Mouse (Mus musculus): ENCODE data around the gene Krt19. TPM values are rescaled to one million over a fixed set of nuclear protein-coding genes. Genes with fewer than 3 reads are reported as not detected.

Gene Krt19
- polyA plus RNA-seq, 1 experiment, result 5.4 TPM

- DNase-seq (ENCODE audit: low read depth), result no peak
These were observed 9.5 kb upstream of the Krt19 start for GRCm38 (mm10) chr11:100157908-100158477.

DNA sequence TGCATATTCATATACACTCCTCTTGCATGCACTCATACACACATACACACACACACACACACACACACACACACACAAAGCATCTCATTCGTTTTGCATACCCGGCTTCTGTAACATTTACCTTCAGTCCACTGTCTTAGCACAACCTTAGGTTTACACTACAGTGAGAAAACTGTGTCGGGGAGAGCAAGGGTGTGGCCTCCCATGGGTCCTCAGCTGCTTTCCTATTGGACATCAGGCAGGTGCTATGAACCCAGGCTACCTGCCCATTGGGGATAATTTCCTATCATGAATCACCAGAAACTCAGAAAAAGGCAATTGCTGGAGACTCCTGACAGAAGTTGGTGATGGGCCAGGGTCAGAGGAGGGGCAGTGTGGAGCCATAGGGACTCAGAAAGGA lies 8.9 kb upstream of the Krt19 start:
- TF ChIP-seq CTCF (IDR thresholded peaks at IDR 0.05; ENCODE audit: borderline replicate concordance, extremely low read depth, insufficient read depth, insufficient read length) (no peak), POLR2A (IDR thresholded peaks at IDR 0.05; ENCODE audit: borderline replicate concordance, extremely low read depth, insufficient read depth, insufficient read length, poor library complexity, severe bottlenecking) (no peak)

More at GRCm38 (mm10) chr11:100157908-100158477, 9.5 kb upstream of the Krt19 start:
- TF ChIP-seq POLR2A (IDR thresholded peaks at IDR 0.05; ENCODE audit: borderline replicate concordance, extremely low read depth, insufficient read depth, insufficient read length, poor library complexity, severe bottlenecking), result no peak
- no peak for TF ChIP-seq CTCF (IDR thresholded peaks at IDR 0.05; ENCODE audit: borderline replicate concordance, extremely low read depth, insufficient read depth, insufficient read length)

DNA sequence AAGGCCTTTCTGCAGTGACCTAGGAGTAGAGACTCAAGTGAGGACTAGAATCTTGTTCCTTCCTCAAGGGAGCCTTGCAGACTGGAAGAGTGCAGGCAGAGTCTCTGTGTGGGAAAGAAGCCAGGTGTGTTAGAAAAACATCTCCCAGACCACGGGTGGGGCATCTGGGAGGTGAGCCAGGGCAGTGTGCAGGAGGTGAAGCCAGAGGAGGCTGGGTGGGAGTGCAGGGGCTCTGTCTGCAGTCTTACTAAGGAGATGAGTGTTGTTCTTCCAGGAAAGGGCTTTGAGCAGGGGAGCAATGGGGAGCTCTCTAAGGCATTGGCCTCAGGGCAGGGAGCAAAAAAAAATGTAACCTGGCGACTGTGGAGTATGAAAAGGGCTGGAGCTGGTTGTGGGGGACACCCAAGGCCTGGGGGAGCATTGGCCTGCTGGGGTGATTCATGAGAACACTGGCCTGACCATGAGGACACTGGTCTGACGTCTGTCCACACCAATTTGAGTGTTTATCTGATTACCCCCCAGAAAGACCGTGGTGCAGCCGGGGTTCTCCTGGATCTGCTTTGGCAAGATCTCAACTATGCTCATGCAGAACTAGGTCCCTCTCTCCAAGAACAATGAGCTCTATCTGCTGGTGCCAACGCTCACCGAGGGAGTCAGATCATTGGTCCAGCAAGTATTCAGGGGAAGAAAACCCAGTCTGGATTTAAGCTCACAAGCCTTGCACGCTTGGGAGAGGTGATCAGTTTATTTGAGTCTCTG lies 7.2 kb upstream of the Krt19 start:
- no peak for DNase-seq (ENCODE audit: low read depth)
- TF ChIP-seq CTCF (IDR thresholded peaks at IDR 0.05; ENCODE audit: borderline replicate concordance, extremely low read depth, insufficient read depth, insufficient read length), result no peak
- TF ChIP-seq POLR2A (IDR thresholded peaks at IDR 0.05; ENCODE audit: borderline replicate concordance, extremely low read depth, insufficient read depth, insufficient read length, poor library complexity, severe bottlenecking), result no peak

More for the DNA sequence above, 8.9 kb upstream of the Krt19 start:
- DNase-seq (ENCODE audit: low read depth), result no peak

DNA sequence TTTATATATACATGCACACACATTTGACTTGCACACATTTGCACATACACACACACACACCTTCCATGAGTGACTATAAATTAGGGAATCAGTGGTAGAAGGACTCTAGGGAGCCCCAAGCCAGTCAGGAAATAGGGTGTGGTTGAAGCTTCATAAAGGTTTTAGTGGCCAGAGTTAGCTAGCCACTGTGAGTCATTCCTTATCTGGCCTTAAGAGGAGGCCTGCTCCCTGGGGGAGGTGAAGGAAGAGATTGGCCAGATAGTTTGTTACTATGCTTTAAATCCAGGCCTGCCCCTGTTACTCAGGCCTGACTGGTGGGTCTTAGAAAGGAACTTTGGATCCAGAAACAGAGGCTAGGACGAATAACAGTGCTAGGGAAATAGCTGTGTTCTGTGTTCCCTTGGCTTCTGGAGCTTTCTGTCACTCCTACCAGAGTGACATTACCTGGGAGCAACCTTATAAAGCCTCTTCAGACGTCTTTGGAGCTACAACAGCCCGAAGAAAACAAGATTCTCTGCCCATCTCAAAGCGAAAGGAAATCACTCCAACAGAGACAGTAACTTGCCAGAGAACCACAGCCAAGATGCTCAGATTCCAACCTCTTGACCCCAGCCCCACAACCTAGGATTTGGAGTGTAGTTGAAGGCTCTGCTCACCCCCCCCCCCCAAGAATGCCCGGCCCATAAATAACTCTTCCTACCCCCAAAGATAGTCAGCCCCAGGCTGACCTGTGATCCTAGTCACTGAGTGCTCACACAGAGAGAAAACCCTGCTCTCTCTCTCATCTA lies 705 bp downstream of the Krt19 start:
- TF ChIP-seq CTCF (IDR thresholded peaks at IDR 0.05; ENCODE audit: borderline replicate concordance, extremely low read depth, insufficient read depth, insufficient read length) (no peak), POLR2A (IDR thresholded peaks at IDR 0.05; ENCODE audit: borderline replicate concordance, extremely low read depth, insufficient read depth, insufficient read length, poor library complexity, severe bottlenecking) (no peak)
- no peak for DNase-seq (ENCODE audit: low read depth)

DNA sequence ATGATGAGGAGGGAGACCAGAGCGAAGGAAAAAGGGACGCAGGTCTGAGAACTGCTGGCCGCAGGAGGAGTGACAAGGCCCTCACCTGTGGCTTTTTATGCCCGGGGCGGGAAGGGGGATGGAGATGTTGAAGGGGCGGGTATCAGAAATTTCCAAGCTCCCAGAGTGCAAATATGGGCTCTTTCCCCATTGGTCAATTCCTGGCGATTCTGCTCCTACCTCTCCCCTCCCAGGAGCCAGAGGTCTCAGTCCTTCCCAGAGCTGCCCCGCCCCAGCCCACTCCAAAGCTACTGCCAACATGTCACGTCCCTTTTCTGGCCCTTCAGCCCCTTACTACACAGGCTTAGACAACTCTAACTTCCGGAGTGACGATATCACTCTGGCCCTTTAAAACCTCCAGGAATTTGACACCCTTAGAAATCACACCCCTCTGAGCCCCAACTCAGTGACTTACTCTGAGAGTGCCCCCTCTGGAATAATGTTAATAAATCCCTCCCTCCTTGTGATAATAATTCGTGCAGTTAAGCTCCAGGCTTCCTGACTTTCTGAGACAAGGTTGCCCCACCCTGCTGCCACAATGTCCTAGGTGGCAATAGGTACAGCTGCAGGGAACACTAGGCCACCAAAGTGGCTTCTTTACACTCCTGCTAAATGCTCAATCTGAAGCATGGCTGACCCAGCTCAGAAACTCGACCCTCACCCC lies 2.5 kb downstream of the Krt19 start:
- no peak for DNase-seq (ENCODE audit: low read depth)
- no peak for TF ChIP-seq POLR2A (IDR thresholded peaks at IDR 0.05; ENCODE audit: borderline replicate concordance, extremely low read depth, insufficient read depth, insufficient read length, poor library complexity, severe bottlenecking)
- TF ChIP-seq CTCF (IDR thresholded peaks at IDR 0.05; ENCODE audit: borderline replicate concordance, extremely low read depth, insufficient read depth, insufficient read length), result no peak

GRCm38 (mm10) chr11:100145104-100145503 lies 3.4 kb downstream of the Krt19 start:
- no peak for TF ChIP-seq POLR2A (IDR thresholded peaks at IDR 0.05; ENCODE audit: borderline replicate concordance, extremely low read depth, insufficient read depth, insufficient read length, poor library complexity, severe bottlenecking)
- DNase-seq (ENCODE audit: low read depth), result no peak

DNA sequence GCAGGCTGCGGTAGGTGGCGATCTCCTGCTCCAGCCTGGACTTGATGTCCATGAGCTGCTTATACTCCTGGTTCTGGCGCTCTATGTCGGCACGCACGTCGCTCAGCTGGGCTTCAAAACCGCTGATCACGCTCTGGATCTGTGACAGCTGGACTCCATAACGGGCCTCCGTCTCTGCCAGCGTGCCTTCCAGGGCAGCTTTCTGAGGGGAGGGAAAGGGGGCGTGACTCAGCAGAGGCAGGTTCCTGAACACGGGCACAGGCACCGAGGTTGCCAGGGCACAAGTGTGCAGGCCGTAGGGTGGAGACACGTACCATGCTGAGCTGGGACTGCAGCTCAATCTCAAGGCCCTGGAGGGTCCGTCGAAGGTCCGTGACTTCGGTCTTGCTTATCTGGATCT lies 7.5 kb downstream of the Krt19 start:
- DNase-seq (ENCODE audit: low read depth), result peak; percentile 11
- TF ChIP-seq POLR2A (IDR thresholded peaks at IDR 0.05; ENCODE audit: borderline replicate concordance, extremely low read depth, insufficient read depth, insufficient read length, poor library complexity, severe bottlenecking) (no peak), CTCF (IDR thresholded peaks at IDR 0.05; ENCODE audit: borderline replicate concordance, extremely low read depth, insufficient read depth, insufficient read length) (no peak)

DNA sequence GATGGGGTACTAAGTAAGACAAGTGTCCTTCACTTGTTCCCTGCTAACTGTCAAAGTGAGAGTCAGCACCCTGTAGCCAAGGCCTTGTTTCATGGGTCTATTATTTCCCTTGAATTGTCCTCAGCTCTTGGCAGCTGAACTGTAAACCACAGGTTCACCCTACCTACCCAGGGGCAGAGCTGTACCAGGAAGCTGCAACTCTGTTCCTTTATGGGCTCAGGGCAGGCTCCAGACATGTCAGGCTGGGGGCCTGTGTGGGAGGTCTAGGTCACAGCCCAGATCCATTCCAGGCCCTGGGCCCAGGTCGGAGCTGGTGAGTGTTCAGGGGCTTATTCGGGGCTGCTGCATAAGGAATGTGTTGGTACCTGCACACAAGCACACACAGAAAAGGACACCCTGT lies 9.1 kb downstream of the Krt19 start:
- TF ChIP-seq CTCF (IDR thresholded peaks at IDR 0.05; ENCODE audit: borderline replicate concordance, extremely low read depth, insufficient read depth, insufficient read length) (no peak), POLR2A (IDR thresholded peaks at IDR 0.05; ENCODE audit: borderline replicate concordance, extremely low read depth, insufficient read depth, insufficient read length, poor library complexity, severe bottlenecking) (no peak)
- no peak for DNase-seq (ENCODE audit: low read depth)

- no peak for TF ChIP-seq POLR2A (IDR thresholded peaks at IDR 0.05; ENCODE audit: borderline replicate concordance, extremely low read depth, insufficient read depth, insufficient read length, poor library complexity, severe bottlenecking)
- TF ChIP-seq CTCF (IDR thresholded peaks at IDR 0.05; ENCODE audit: borderline replicate concordance, extremely low read depth, insufficient read depth, insufficient read length), result no peak
- DNase-seq (ENCODE audit: low read depth), result no peak
These were observed 9.7 kb downstream of the Krt19 start for GRCm38 (mm10) chr11:100138809-100139208.

- DNase-seq (ENCODE audit: low read depth), result peak; percentile 76
- no peak for TF ChIP-seq POLR2A (IDR thresholded peaks at IDR 0.05; ENCODE audit: borderline replicate concordance, extremely low read depth, insufficient read depth, insufficient read length, poor library complexity, severe bottlenecking)
- no peak for TF ChIP-seq CTCF (IDR thresholded peaks at IDR 0.05; ENCODE audit: borderline replicate concordance, extremely low read depth, insufficient read depth, insufficient read length)
These were observed 10.8 kb downstream of the Krt19 start for GRCm38 (mm10) chr11:100137693-100138092.

- no peak for TF ChIP-seq POLR2A (IDR thresholded peaks at IDR 0.05; ENCODE audit: borderline replicate concordance, extremely low read depth, insufficient read depth, insufficient read length, poor library complexity, severe bottlenecking)
- TF ChIP-seq CTCF (IDR thresholded peaks at IDR 0.05; ENCODE audit: borderline replicate concordance, extremely low read depth, insufficient read depth, insufficient read length), result no peak
These were observed 11.9 kb downstream of the Krt19 start for GRCm38 (mm10) chr11:100136559-100136958.

More at GRCm38 (mm10) chr11:100136559-100136958, 11.9 kb downstream of the Krt19 start:
- peak; percentile 8 for DNase-seq (ENCODE audit: low read depth)

All from brain, embryonic 14.5 days (tissue).